Mouse (Mus musculus) mature B cell (primary cell): ENCODE data around the gene Ubr2.

Source experiments
- in situ Hi-C: fragments of 300-500 bp; cut with MboI; formaldehyde crosslinking; loops from 2 replicates; pipeline ENCODE4 v1.14.3; 2019

Ubr2 gene

GRCm38 (mm10) chr17:46926941-46927340, 83.4 kb downstream of the Ubr2 start:
- in situ Hi-C loops, result no loop called here

- in situ Hi-C loops, result no loop called here
Measured at GRCm38 (mm10) chr17:46926192-46926591, 84.2 kb downstream of the Ubr2 start.

- in situ Hi-C loops, result no loop called here
Measured at GRCm38 (mm10) chr17:46920855-46921254, 89.5 kb downstream of the Ubr2 start.

- in situ Hi-C loops, result no loop called here
Measured at GRCm38 (mm10) chr17:46918951-46919350, 91.4 kb downstream of the Ubr2 start.

GRCm38 (mm10) chr17:46915129-46915528, 95.2 kb downstream of the Ubr2 start:
- in situ Hi-C loops, result no loop called here

- in situ Hi-C loops, result no loop called here
Measured at GRCm38 (mm10) chr17:46912331-46912730, 98.0 kb downstream of the Ubr2 start.

GRCm38 (mm10) chr17:46910186-46910585, 100.2 kb downstream of the Ubr2 start, which contains the start of gene Prph2:
Gene Prph2, plus strand, starts transcription at chr17:46910459.
- in situ Hi-C loops, result no loop called here

- in situ Hi-C loops, result no loop called here
Measured at GRCm38 (mm10) chr17:46903876-46904490, 106.4 kb downstream of the Ubr2 start.

- in situ Hi-C loops, result no loop called here
Measured at GRCm38 (mm10) chr17:46900941-46901340, 109.4 kb downstream of the Ubr2 start.

- in situ Hi-C loops, result no loop called here
Measured at GRCm38 (mm10) chr17:46897221-46897950, 113.0 kb downstream of the Ubr2 start.

GRCm38 (mm10) chr17:46895426-46895825, 114.9 kb downstream of the Ubr2 start:
- in situ Hi-C loops, result no loop called here

- in situ Hi-C loops, result no loop called here
Measured at GRCm38 (mm10) chr17:46890843-46891594, 119.3 kb downstream of the Ubr2 start.

- in situ Hi-C loops, result no loop called here
Measured at GRCm38 (mm10) chr17:46890116-46890815, 120.1 kb downstream of the Ubr2 start, which contains the start of gene Tbcc. Gene Tbcc, plus strand, starts transcription at chr17:46890684.

GRCm38 (mm10) chr17:46889450-46890084, 120.8 kb downstream of the Ubr2 start:
- in situ Hi-C loops, result no loop called here

- in situ Hi-C loops, result no loop called here
Measured at GRCm38 (mm10) chr17:46888511-46889212, 121.7 kb downstream of the Ubr2 start.

- in situ Hi-C loops, result no loop called here
Measured at GRCm38 (mm10) chr17:46885910-46886643, 124.3 kb downstream of the Ubr2 start.

- in situ Hi-C loops, result no loop called here
Measured at GRCm38 (mm10) chr17:46885218-46885909, 125.0 kb downstream of the Ubr2 start.

GRCm38 (mm10) chr17:46884766-46885165, 125.6 kb downstream of the Ubr2 start:
- in situ Hi-C loops, result no loop called here

GRCm38 (mm10) chr17:46883107-46883506, 127.2 kb downstream of the Ubr2 start:
- in situ Hi-C loops, result no loop called here

GRCm38 (mm10) chr17:46881728-46882127, 128.6 kb downstream of the Ubr2 start:
- in situ Hi-C loops, result no loop called here
